Mouse (Mus musculus): ENCODE data around the gene Olfr1155. TPM values are rescaled to one million over a fixed set of nuclear protein-coding genes. Genes with fewer than 3 reads are reported as not detected.

Gene Olfr1155
- total RNA-seq (2021): not detected

DNA sequence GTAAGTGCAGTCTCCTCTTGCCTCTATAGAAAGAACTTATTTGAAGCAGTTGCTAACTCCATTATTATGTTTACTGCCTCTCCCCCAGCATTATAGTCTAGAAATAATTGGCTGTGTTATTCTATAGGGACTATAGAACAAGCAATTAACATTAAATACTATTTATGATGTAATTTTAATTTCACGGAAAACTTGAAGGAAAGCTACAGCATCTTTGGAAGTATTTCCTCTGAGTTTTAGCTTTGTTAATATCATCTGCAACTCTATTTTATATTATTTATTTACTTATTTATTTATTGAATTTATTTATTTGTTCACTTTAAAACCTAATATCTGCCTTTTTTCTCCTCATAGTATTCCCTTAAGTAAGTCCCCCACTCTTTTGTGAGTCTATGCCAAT lies at the start of gene Olfr1155:
Gene Olfr1155 (minus strand): TSS at position 101 of the 400 bp plus-strand sequence.
- no peak for DNase-seq

DNA sequence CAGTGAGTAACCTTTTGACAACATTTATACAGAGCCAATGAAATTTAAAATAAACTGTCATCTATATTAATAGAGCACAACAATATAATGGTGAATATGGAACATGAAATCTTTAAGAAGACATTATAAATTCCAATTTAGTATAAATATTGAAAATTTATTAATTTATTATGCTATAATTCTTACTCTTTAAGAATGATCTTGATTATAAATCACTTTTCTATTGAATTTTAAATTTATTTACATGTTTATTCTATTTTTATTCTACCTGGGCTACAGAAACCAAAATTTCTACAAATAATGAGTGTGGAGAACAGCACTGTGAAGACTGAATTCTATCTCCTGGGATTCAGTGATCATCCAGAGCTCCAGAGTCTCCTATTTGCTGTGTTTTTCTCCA lies 44.9 kb upstream of the Olfr1155 start, which contains the start of gene Olfr1158:
Gene Olfr1158 (plus strand): TSS at position 301 of the 400 bp plus-strand sequence.
- no peak for DNase-seq

DNA sequence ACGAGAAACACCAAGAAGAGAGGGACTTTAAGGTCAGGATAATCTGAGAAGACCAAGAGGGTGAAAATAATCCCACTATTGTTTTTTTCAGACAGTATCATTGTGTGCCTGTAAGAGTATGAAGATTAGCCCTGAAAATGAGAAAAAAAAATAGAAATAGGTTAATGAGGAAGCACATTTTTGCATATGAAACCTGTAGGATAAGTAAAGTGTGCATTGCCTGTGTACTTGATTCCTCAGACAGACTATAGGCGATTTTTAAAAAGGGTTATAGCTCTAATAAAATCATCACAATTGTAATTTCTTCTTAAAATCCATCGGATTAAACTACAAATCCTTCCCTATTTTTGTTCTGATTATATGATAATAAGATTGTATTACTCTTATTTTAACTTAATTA lies 29.6 kb upstream of the Olfr1155 start, which contains the start of gene Olfr74:
Gene Olfr74 (minus strand): TSS at position 101 of the 400 bp plus-strand sequence.
- no peak for DNase-seq

DNA sequence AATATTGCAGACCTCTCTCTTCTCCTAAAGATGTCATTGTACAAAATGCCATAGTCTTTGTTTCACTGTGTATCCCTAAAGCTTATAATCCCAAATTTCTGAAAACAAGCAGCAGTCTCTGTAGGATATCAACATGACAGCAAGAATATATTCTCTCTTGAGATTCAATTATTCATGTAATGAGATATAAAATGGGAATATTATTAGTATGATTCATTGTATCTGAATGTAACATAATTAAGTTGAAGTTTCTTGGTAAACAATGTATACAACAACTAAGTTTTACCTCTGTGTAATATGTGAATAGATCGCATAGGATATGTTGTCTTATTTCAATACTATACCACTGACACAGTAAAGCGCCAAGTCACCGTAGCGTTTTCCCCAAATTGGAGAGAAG lies 23.3 kb upstream of the Olfr1155 start, which contains the start of gene Olfr1157:
Gene Olfr1157 (minus strand): TSS at position 101 of the 400 bp plus-strand sequence.
- no peak for DNase-seq

DNA sequence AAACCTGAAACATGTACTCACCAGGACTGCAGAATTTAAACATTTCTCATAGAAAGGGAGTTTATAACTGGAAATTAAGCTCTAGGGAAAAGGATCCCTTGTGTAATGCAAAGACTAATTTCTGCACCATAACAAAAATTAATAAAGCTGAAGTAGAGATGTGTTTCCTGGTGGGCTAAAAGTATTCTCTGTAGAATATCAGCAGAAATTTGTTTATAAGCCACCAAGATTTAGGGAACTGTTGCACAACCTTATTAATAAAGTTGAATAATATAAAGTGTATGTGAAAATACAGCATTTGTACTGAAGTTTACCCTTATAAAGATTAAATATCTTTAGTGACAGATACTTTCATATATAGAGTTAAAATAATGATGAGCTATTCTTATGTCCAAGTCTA lies 8.1 kb upstream of the Olfr1155 start, which contains the start of gene Olfr1156:
Gene Olfr1156 (minus strand): TSS at position 101 of the 400 bp plus-strand sequence.
- DNase-seq: no peak

DNA sequence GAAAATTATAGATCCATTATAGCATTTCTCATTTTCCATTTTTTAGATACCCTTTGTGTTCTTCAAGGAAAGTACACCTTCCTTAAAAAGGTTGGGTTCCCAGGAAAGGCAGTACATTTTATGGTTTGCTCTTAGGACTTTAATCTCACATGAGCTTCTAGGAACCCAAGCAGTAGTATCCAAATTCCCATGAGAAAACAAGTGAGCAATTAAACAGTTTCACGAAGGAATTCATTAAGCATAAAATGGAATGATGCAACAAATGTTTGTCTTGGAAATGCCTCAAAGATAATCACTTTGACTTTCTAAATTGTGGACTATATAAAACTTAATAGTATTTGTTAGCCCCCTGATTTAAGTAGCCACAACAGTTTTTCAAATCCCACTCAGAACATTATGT lies 39.9 kb downstream of the Olfr1155 start, which contains the start of gene Olfr1154:
Gene Olfr1154 (minus strand): TSS at position 101 of the 400 bp plus-strand sequence.
- no peak for DNase-seq

DNA sequence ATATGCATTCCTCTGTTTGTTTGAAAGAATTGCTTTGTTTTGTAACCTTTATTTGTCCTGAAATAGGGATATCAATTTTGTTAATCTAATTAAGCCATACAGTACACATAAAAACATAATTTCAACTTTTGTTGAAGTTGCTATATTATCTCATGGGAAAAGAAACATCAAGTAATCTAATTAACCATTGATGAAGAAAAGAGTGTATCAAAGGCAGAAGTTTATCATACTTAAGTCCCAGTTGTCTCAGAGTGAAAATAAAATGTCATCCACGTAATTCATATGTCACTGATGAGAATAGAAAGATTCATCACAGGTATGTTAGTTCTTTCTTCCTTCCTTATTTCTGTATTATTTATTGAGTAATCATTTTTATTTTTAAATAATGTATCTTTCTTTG lies 50.3 kb downstream of the Olfr1155 start, which contains the start of gene Olfr1153:
Gene Olfr1153 (plus strand): TSS at position 301 of the 400 bp plus-strand sequence.
- no peak for DNase-seq

Other genes with a start within 250 kb of the Olfr1155 start
- not detected for gene Olfr1137, start 232.0 kb downstream of the Olfr1155 start, total RNA-seq (2021)
- gene Olfr1138, start 205.2 kb downstream of the Olfr1155 start, total RNA-seq (2021): not detected
- not detected for gene Olfr1140, start 201.4 kb downstream of the Olfr1155 start, total RNA-seq (2021)
- gene Olfr1141, start 191.1 kb downstream of the Olfr1155 start, total RNA-seq (2021): not detected
- gene Olfr152, start 165.7 kb downstream of the Olfr1155 start, total RNA-seq (2021): not detected
- not detected for gene Olfr1143, start 144.5 kb downstream of the Olfr1155 start, total RNA-seq (2021)
- not detected for gene Olfr1145, start 135.3 kb downstream of the Olfr1155 start, total RNA-seq (2021)
- not detected for gene Olfr1148, start 114.6 kb downstream of the Olfr1155 start, total RNA-seq (2021)
- not detected for gene Olfr1150-ps1, start 101.1 kb downstream of the Olfr1155 start, total RNA-seq (2021)
- not detected for gene Olfr1151, start 89.3 kb downstream of the Olfr1155 start, total RNA-seq (2021)
- not detected for gene Olfr1152, start 78.6 kb downstream of the Olfr1155 start, total RNA-seq (2021)
- not detected for gene Olfr1153, start 50.2 kb downstream of the Olfr1155 start, total RNA-seq (2021)
- gene Olfr1154, start 40.0 kb downstream of the Olfr1155 start, total RNA-seq (2021): not detected
- not detected for gene Olfr1156, start 8.0 kb upstream of the Olfr1155 start, total RNA-seq (2021)
- not detected for gene Olfr1157, start 23.2 kb upstream of the Olfr1155 start, total RNA-seq (2021)
- gene Olfr74, start 29.5 kb upstream of the Olfr1155 start, total RNA-seq (2021): not detected
- gene Olfr1158, start 45.0 kb upstream of the Olfr1155 start, total RNA-seq (2021): not detected
- not detected for gene Olfr1160, start 63.1 kb upstream of the Olfr1155 start, total RNA-seq (2021)
- gene Olfr1161, start 77.6 kb upstream of the Olfr1155 start, total RNA-seq (2021): not detected
- gene Olfr73, start 92.6 kb upstream of the Olfr1155 start, total RNA-seq (2021): not detected
- gene Olfr1162, start 106.0 kb upstream of the Olfr1155 start, total RNA-seq (2021): not detected
- not detected for gene Olfr1163, start 126.7 kb upstream of the Olfr1155 start, total RNA-seq (2021)
- not detected for gene Olfr1164, start 148.8 kb upstream of the Olfr1155 start, total RNA-seq (2021)
- gene Olfr1166, start 183.1 kb upstream of the Olfr1155 start, total RNA-seq (2021): not detected
- gene Olfr1167, start 210.1 kb upstream of the Olfr1155 start, total RNA-seq (2021): not detected
- not detected for gene Olfr1168, start 236.7 kb upstream of the Olfr1155 start, total RNA-seq (2021)